Mouse (Mus musculus) C2C12 (cell line): ENCODE measurements around the gene Zfp316.

Experiments
- CEBPB ChIP-seq: IDR thresholded peaks from one replicate; pipeline ENCODE4 v1.6.1; 2011; ENCODE audit warnings: low read depth, mild to moderate bottlenecking, control low read depth, moderate library complexity
- CTCF ChIP-seq: IDR thresholded peaks from one replicate; pipeline ENCODE4 v1.5.1; 2011; ENCODE audit not compliant: control insufficient read depth, insufficient read depth, insufficient read length
- FOSL1 ChIP-seq: IDR thresholded peaks from one replicate; pipeline ENCODE4 v1.8.0; 2011; ENCODE audit warnings: mild to moderate bottlenecking, low read length; ENCODE audit not compliant: poor library complexity, insufficient read depth, severe bottlenecking
- MAX ChIP-seq: IDR thresholded peaks from one replicate; pipeline ENCODE4 v1.6.1; 2011; ENCODE audit warnings: mild to moderate bottlenecking, control low read depth
- MYOD1 ChIP-seq: IDR thresholded peaks from one replicate; pipeline ENCODE4 v1.6.1; 2011; ENCODE audit warnings: low read depth; ENCODE audit not compliant: control insufficient read depth, insufficient read length
- MYOG ChIP-seq: IDR thresholded peaks from one replicate; pipeline ENCODE4 v1.6.1; 2011; ENCODE audit not compliant: control insufficient read depth, insufficient read length; ENCODE audit errors: extremely low read depth
- USF1 ChIP-seq: IDR thresholded peaks from one replicate; pipeline ENCODE4 v1.6.1; 2011; ENCODE audit warnings: low read depth, mild to moderate bottlenecking, control low read depth, moderate library complexity

- no peak for TF ChIP-seq CTCF
- no peak for TF ChIP-seq MYOD1
- no peak for TF ChIP-seq USF1
- no peak for TF ChIP-seq CEBPB
- no peak for TF ChIP-seq MAX
- TF ChIP-seq MYOG: no peak
- no peak for TF ChIP-seq FOSL1
Observed at GRCm38 (mm10) chr5:143308825-143309224, 39.0 kb upstream of the Zfp316 start.
